Mouse (Mus musculus): Measurements from ENCODE around the gene Cmtm6.

- no peak for TF ChIP-seq POLR2A (IDR thresholded peaks at IDR 0.05; ENCODE audit: borderline replicate concordance, insufficient read depth, low read length)
- TF ChIP-seq CTCF (IDR thresholded peaks at IDR 0.05; ENCODE audit: borderline replicate concordance, insufficient read depth, low read depth, low read length) = no peak
Observed at GRCm38 (mm10) chr9:114778047-114778390, 47.1 kb downstream of the Cmtm6 start.

Data from cerebellum, adult 2 months (tissue).